Mouse (Mus musculus): ENCODE data around the gene Tet2. TPM values are rescaled to one million over a fixed set of nuclear protein-coding genes. Genes with fewer than 3 reads are reported as not detected.

The Tet2 gene
- polyA plus RNA-seq, 2 experiments, result 2.4 to 2.5 TPM

DNA sequence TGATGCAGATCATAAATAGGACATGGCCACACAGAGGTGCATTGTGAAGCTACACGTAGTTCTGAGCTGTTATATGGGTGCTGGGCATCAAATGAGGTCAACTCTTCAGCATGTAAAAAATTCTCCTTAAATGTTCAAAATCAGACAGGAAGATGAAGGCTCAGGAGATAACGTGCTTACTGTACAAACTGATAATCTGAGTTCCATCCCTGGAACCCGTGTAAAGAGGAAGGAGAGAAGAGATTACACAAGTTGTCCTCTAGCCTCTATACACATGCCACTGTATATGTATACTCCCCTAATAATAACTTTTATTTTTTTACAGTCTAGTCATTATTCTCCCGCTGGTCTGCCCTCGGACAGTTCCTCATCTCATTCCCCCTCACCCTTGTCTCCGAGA lies 21.7 kb downstream of the Tet2 start:
- Histone ChIP-seq H3K4me1 (replicated peaks; ENCODE audit: control insufficient read depth in 2 of 2, insufficient read depth in 2 of 2, low read length in 1 of 2) (no peaks in the 10 kb centered on the region), H3K9me3 (ENCODE audit: control insufficient read depth, low read length) (no peaks in the 10 kb centered on the region), H3K27me3 (ENCODE audit: control insufficient read depth, insufficient read depth, low read length) (no peaks in the 10 kb centered on the region), H3K4me3 (ENCODE audit: insufficient read depth in 1 of 2, low read depth in 2 of 2, low read length in 2 of 2) (no peak overlapping the region), H3K27ac (no peak overlapping the region), H3K4me2 (ENCODE audit: low read depth) (no peak overlapping the region), H3K36me3 (replicated peaks; ENCODE audit: control insufficient read depth, insufficient read depth, low read depth) (no peaks in the 10 kb centered on the region), H3K9ac (replicated peaks) (no peak overlapping the region)
- DNase-seq (ENCODE audit: low read depth in 3 of 3, low spot score in 3 of 3) (no peak), ATAC-seq (ENCODE audit: insufficient read depth) (0 out of 2 replicates have a peak, but pooled peaks have one; percentile 36)
- TF ChIP-seq EP300 (IDR thresholded peaks at IDR 0.05; ENCODE audit: low read depth), result no peak
- no peak for TF ChIP-seq CTCF (IDR thresholded peaks at IDR 0.05; ENCODE audit: low read depth)
- WGBS (ENCODE audit: insufficient replicate concordance), result 34% methylated on average over 6 of the region's 6 CpGs

DNA sequence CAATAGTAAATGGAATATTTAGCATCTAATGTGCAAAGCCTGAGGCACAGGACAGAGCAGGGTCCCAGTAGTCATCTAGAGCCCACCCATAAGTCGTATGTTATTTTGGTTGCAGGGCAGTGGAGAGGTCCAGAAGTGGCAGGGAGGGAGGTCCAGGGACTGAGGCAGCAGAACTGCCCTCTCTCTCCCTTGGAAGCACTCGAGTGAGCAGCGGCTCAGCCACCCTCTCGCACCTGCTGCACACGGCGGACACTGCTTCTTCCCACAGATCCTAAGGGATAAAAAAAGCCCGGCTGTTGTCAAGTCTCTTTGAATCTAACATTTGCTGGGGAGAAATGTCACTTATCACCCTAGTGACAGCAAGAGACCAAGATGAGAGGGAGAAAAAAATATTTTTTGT lies 22.6 kb downstream of the Tet2 start:
- no peak for TF ChIP-seq CTCF (IDR thresholded peaks at IDR 0.05; ENCODE audit: low read depth)
- no peak for TF ChIP-seq EP300 (IDR thresholded peaks at IDR 0.05; ENCODE audit: low read depth)
- no peak for DNase-seq (ENCODE audit: low read depth in 3 of 3, low spot score in 3 of 3)
- no peak overlapping the region for H3K27ac ChIP-seq
- H3K4me1 ChIP-seq (replicated peaks; ENCODE audit: control insufficient read depth in 2 of 2, insufficient read depth in 2 of 2, low read length in 1 of 2), result no peaks in the 10 kb centered on the region
- 74% methylated on average over 7 of the region's 7 CpGs for WGBS (ENCODE audit: insufficient replicate concordance)
- H3K27me3 ChIP-seq (ENCODE audit: control insufficient read depth, insufficient read depth, low read length), result no peaks in the 10 kb centered on the region
- no peak overlapping the region for H3K9ac ChIP-seq (replicated peaks)
- H3K36me3 ChIP-seq (replicated peaks; ENCODE audit: control insufficient read depth, insufficient read depth, low read depth), result no peaks in the 10 kb centered on the region
- H3K9me3 ChIP-seq (ENCODE audit: control insufficient read depth, low read length), result no peaks in the 10 kb centered on the region
- ATAC-seq (ENCODE audit: insufficient read depth), result no peak
- no peak overlapping the region for H3K4me2 ChIP-seq (ENCODE audit: low read depth)
- H3K4me3 ChIP-seq (ENCODE audit: insufficient read depth in 1 of 2, low read depth in 2 of 2, low read length in 2 of 2), result no peak overlapping the region

DNA sequence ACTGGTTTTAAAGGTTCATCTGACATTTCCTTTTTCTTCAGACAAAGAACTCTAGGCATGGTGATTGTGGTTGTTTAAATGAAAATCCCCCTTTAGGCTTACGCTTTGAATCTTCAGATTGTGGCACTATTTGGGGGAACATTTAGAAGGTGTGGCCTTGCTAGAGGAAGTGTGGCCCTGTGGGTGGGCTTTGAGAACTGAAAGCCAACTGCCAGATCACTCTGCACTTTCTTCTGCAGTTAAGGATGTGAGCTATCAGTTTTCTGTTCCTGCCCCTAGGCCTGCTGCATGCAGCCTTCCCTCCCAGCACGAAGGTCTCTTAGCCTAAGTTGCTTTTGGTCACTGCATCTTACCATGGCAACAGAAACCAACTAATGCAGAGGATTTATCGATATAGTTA lies 26.1 kb downstream of the Tet2 start:
- Histone ChIP-seq H3K27ac (no peak overlapping the region), H3K9ac (replicated peaks) (no peak overlapping the region), H3K4me1 (replicated peaks; ENCODE audit: control insufficient read depth in 2 of 2, insufficient read depth in 2 of 2, low read length in 1 of 2) (no peaks in the 10 kb centered on the region), H3K36me3 (replicated peaks; ENCODE audit: control insufficient read depth, insufficient read depth, low read depth) (no peaks in the 10 kb centered on the region), H3K4me2 (ENCODE audit: low read depth) (no peak overlapping the region), H3K4me3 (ENCODE audit: insufficient read depth in 1 of 2, low read depth in 2 of 2, low read length in 2 of 2) (no peak overlapping the region), H3K27me3 (ENCODE audit: control insufficient read depth, insufficient read depth, low read length) (no peaks in the 10 kb centered on the region), H3K9me3 (ENCODE audit: control insufficient read depth, low read length) (no peaks in the 10 kb centered on the region)
- ATAC-seq (ENCODE audit: insufficient read depth) (no peak), DNase-seq (ENCODE audit: low read depth in 3 of 3, low spot score in 3 of 3) (no peak)
- WGBS (ENCODE audit: insufficient replicate concordance), result 62% methylated on average over 3 of the region's 3 CpGs
- TF ChIP-seq EP300 (IDR thresholded peaks at IDR 0.05; ENCODE audit: low read depth) (no peak), CTCF (IDR thresholded peaks at IDR 0.05; ENCODE audit: low read depth) (no peak)

DNA sequence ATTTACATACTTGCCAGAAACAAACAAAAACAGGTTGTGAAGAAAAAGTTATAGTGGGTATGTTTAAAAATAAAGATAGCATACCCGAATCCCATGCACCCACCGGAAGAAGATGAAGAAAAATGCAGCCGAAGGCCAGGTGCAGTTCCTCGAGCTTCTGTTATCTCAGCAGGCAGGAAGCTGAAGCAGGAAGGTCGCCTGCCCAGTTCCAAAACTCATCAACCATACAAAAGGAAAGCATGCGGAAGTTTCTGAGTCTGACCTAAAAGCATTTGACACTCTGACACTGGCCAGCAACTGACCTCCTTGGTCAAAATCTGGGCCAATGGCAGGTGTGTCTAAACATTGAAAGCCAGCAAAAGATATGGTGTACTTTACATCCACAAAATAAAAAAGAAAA lies 26.8 kb downstream of the Tet2 start:
- no peaks in the 10 kb centered on the region for H3K36me3 ChIP-seq (replicated peaks; ENCODE audit: control insufficient read depth, insufficient read depth, low read depth)
- H3K4me2 ChIP-seq (ENCODE audit: low read depth), result no peak overlapping the region
- H3K4me3 ChIP-seq (ENCODE audit: insufficient read depth in 1 of 2, low read depth in 2 of 2, low read length in 2 of 2), result no peak overlapping the region
- H3K9ac ChIP-seq (replicated peaks), result no peak overlapping the region
- H3K9me3 ChIP-seq (ENCODE audit: control insufficient read depth, low read length), result no peaks in the 10 kb centered on the region
- ATAC-seq (ENCODE audit: insufficient read depth) (no peak), DNase-seq (ENCODE audit: low read depth in 3 of 3, low spot score in 3 of 3) (no peak)
- H3K27me3 ChIP-seq (ENCODE audit: control insufficient read depth, insufficient read depth, low read length), result no peaks in the 10 kb centered on the region
- TF ChIP-seq EP300 (IDR thresholded peaks at IDR 0.05; ENCODE audit: low read depth) (no peak), CTCF (IDR thresholded peaks at IDR 0.05; ENCODE audit: low read depth) (no peak)
- H3K27ac ChIP-seq, result no peak overlapping the region
- H3K4me1 ChIP-seq (replicated peaks; ENCODE audit: control insufficient read depth in 2 of 2, insufficient read depth in 2 of 2, low read length in 1 of 2), result no peaks in the 10 kb centered on the region
- 42% methylated on average over 6 of the region's 6 CpGs for WGBS (ENCODE audit: insufficient replicate concordance)

DNA sequence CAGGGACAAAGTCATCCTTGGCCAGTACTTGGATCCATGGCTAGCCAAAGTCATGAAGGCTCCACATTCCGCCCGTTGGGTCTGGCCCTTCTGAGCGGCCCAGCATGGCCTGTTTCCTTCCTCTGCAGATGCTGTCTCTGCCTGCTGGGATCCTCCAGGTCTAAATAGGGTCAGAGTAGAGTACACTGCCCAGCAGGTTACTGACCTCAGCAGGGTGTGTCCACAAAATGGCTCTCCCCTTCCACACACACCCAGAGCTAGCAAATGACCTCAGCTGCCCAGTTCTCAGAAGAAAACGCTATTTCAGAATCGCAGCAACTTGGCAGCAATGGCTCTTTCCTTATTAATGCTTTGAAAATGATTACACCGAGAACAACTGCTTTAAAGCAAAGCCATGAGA lies 27.5 kb downstream of the Tet2 start:
- ATAC-seq (ENCODE audit: insufficient read depth), result no peak
- no peak overlapping the region for H3K4me2 ChIP-seq (ENCODE audit: low read depth)
- no peaks in the 10 kb centered on the region for H3K36me3 ChIP-seq (replicated peaks; ENCODE audit: control insufficient read depth, insufficient read depth, low read depth)
- H3K9me3 ChIP-seq (ENCODE audit: control insufficient read depth, low read length), result no peaks in the 10 kb centered on the region
- H3K27me3 ChIP-seq (ENCODE audit: control insufficient read depth, insufficient read depth, low read length), result no peaks in the 10 kb centered on the region
- WGBS (ENCODE audit: insufficient replicate concordance), result 78% methylated on average over 6 of the region's 6 CpGs
- no peak for TF ChIP-seq EP300 (IDR thresholded peaks at IDR 0.05; ENCODE audit: low read depth)
- TF ChIP-seq CTCF (IDR thresholded peaks at IDR 0.05; ENCODE audit: low read depth), result no peak
- no peak overlapping the region for H3K4me3 ChIP-seq (ENCODE audit: insufficient read depth in 1 of 2, low read depth in 2 of 2, low read length in 2 of 2)
- H3K27ac ChIP-seq, result no peak overlapping the region
- no peak for DNase-seq (ENCODE audit: low read depth in 3 of 3, low spot score in 3 of 3)
- no peaks in the 10 kb centered on the region for H3K4me1 ChIP-seq (replicated peaks; ENCODE audit: control insufficient read depth in 2 of 2, insufficient read depth in 2 of 2, low read length in 1 of 2)
- no peak overlapping the region for H3K9ac ChIP-seq (replicated peaks)

Data from liver, embryonic 14.5 days (tissue).